Mouse (Mus musculus): ENCODE measurements around the gene Klk1b8. TPM values are rescaled to one million over a fixed set of nuclear protein-coding genes. Genes with fewer than 3 reads are reported as not detected.

Gene Klk1b8
- polyA plus RNA-seq, 1 experiment from 2014 or later = not detected

Other genes with a start within 250 kb of the Klk1b8 start
- 0.09 and 0.10 TPM in 2 replicates for gene Klk13, start 238.1 kb upstream of the Klk1b8 start, polyA plus RNA-seq (2015; fragmentation: Nextera tagmentation; extraction: Ambion mirVana)
- not detected in 2 replicates for gene Klk12, start 181.8 kb upstream of the Klk1b8 start, polyA plus RNA-seq (2015; fragmentation: Nextera tagmentation; extraction: Ambion mirVana)
- gene Klk11, start 176.1 kb upstream of the Klk1b8 start, polyA plus RNA-seq (2015; fragmentation: Nextera tagmentation; extraction: Ambion mirVana) = not detected in 2 replicates
- gene Klk10, start 169.6 kb upstream of the Klk1b8 start, polyA plus RNA-seq (2015; fragmentation: Nextera tagmentation; extraction: Ambion mirVana) = 0.18 TPM in 1 of 2 replicates, not detected in the other
- gene Klk9, start 158.8 kb upstream of the Klk1b8 start, polyA plus RNA-seq (2015; fragmentation: Nextera tagmentation; extraction: Ambion mirVana) = 0.18 TPM in 1 of 2 replicates, not detected in the other
- gene Klk8, start 153.1 kb upstream of the Klk1b8 start, polyA plus RNA-seq (2015; fragmentation: Nextera tagmentation; extraction: Ambion mirVana) = 4.4 and 7.8 TPM in 2 replicates
- gene Klk7, start 139.4 kb upstream of the Klk1b8 start, polyA plus RNA-seq (2015; fragmentation: Nextera tagmentation; extraction: Ambion mirVana) = not detected in 2 replicates
- not detected in 2 replicates for gene Klk6, start 126.2 kb upstream of the Klk1b8 start, polyA plus RNA-seq (2015; fragmentation: Nextera tagmentation; extraction: Ambion mirVana)
- gene Klk5, start 108.7 kb upstream of the Klk1b8 start, polyA plus RNA-seq (2015; fragmentation: Nextera tagmentation; extraction: Ambion mirVana) = not detected in 2 replicates
- 0.98 and 1.5 TPM in 2 replicates for gene Klk4, start 69.5 kb upstream of the Klk1b8 start, polyA plus RNA-seq (2015; fragmentation: Nextera tagmentation; extraction: Ambion mirVana)
- gene Klk15, start 16.9 kb upstream of the Klk1b8 start, polyA plus RNA-seq (2015; fragmentation: Nextera tagmentation; extraction: Ambion mirVana) = not detected in 2 replicates
- gene Klk1b1, start 16.1 kb downstream of the Klk1b8 start, polyA plus RNA-seq (2015; fragmentation: Nextera tagmentation; extraction: Ambion mirVana) = not detected in 2 replicates
- gene Klk1b9, start 25.4 kb downstream of the Klk1b8 start, polyA plus RNA-seq (2015; fragmentation: Nextera tagmentation; extraction: Ambion mirVana) = not detected in 2 replicates
- not detected in 2 replicates for gene Klk1b11, start 45.2 kb downstream of the Klk1b8 start, polyA plus RNA-seq (2015; fragmentation: Nextera tagmentation; extraction: Ambion mirVana)
- not detected in 2 replicates for gene Klk1b26, start 61.5 kb downstream of the Klk1b8 start, polyA plus RNA-seq (2015; fragmentation: Nextera tagmentation; extraction: Ambion mirVana)
- not detected in 2 replicates for gene Klk1b27, start 101.6 kb downstream of the Klk1b8 start, polyA plus RNA-seq (2015; fragmentation: Nextera tagmentation; extraction: Ambion mirVana)
- not detected in 2 replicates for gene Klk1b21, start 151.7 kb downstream of the Klk1b8 start, polyA plus RNA-seq (2015; fragmentation: Nextera tagmentation; extraction: Ambion mirVana)
- not detected in 2 replicates for gene Klk1b22, start 162.0 kb downstream of the Klk1b8 start, polyA plus RNA-seq (2015; fragmentation: Nextera tagmentation; extraction: Ambion mirVana)
- gene Klk1b16, start 186.1 kb downstream of the Klk1b8 start, polyA plus RNA-seq (2015; fragmentation: Nextera tagmentation; extraction: Ambion mirVana) = not detected in 2 replicates
- gene Klk1b24, start 237.6 kb downstream of the Klk1b8 start, polyA plus RNA-seq (2015; fragmentation: Nextera tagmentation; extraction: Ambion mirVana) = not detected in 2 replicates
- gene Klk1b3, start 247.5 kb downstream of the Klk1b8 start, polyA plus RNA-seq (2015; fragmentation: Nextera tagmentation; extraction: Ambion mirVana) = not detected in 2 replicates